Mouse (Mus musculus): Measurements from ENCODE around the gene Kif27. TPM values are rescaled to one million over a fixed set of nuclear protein-coding genes. Genes with fewer than 3 reads are reported as not detected.

Kif27 gene
- total and polyA plus RNA-seq, 3 experiments: 0.05 TPM; not detected in 2

DNA sequence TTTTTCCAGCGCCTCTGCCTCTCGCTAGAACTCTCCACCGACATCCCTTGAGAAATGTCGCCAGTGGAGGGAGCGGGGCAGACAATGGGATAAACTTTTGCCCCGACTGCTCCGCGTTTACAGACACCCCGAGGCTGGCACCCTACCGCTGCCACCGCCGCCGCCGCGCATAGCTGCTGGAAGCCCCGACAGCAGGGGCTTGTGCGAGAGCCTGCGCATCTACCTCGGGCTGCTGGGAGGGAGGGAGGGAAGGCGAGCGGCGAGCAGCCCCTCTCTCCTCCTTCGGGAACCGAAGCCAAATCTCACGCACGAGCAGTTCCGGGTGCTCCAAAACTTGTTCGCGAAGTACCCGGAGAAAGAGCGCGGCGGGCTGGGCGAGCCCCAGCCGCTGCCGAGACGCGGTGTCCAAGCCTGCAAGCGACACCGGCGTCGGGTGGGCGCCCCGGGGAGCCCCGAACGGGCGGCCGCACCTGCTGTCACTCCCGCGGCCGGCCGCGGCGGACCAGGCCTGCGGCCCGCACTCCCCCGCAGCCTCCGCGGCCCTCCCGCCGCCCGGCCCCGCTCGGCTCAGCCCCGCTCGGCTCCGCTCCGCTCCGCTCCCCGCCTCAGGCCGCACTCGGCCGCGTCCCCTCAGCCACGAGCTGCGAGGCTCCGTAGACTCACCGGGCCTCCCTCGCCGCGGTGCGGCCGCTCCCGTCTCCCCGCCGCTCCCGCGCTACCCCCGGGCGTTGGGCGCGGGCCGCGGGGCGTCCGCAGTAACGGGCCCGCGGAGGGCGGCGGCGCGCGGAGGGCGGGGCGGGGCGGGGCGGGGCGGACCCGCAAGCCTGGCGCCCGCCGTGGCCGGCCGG lies 85.3 kb downstream of the Kif27 start:
- Histone ChIP-seq H3K9me3 (replicated peaks) (peaks cover 8% of the 10 kb centered on the region), H3K36me3 (replicated peaks) (no peaks in the 10 kb centered on the region), H3K27me3 (ENCODE audit: insufficient read depth, low read length) (peaks cover 42% of the 10 kb centered on the region), H3K4me3 (ENCODE audit: low read depth, low read length) (peak overlapping the region; percentile 75), H3K4me1 (ENCODE audit: insufficient read depth, low read depth, low read length) (peaks cover 12% of the 10 kb centered on the region)
- ATAC-seq (ENCODE audit: extremely low read depth, insufficient number of reproducible peaks, low FRiP score, poor library complexity, severe bottlenecking): no peak
- DNase-seq (ENCODE audit: low spot score): peak; percentile 16
- no peak for TF ChIP-seq GATA1 (IDR thresholded peaks at IDR 0.05; ENCODE audit: borderline replicate concordance, low read length)
- TF ChIP-seq POLR2AphosphoS5 (IDR thresholded peaks at IDR 0.05; ENCODE audit: insufficient replicate concordance, low read depth, low read length): no peak
- TF ChIP-seq GATA2 (IDR thresholded peaks at IDR 0.05; ENCODE audit: borderline replicate concordance, low read depth, low read length): no peak
- no peak for TF ChIP-seq CTCF (IDR thresholded peaks at IDR 0.05; ENCODE audit: low read depth, low read length)
- TF ChIP-seq TAL1 (conservative IDR thresholded peaks at IDR 0.05; ENCODE audit: low read depth, low read length): no peak

DNA sequence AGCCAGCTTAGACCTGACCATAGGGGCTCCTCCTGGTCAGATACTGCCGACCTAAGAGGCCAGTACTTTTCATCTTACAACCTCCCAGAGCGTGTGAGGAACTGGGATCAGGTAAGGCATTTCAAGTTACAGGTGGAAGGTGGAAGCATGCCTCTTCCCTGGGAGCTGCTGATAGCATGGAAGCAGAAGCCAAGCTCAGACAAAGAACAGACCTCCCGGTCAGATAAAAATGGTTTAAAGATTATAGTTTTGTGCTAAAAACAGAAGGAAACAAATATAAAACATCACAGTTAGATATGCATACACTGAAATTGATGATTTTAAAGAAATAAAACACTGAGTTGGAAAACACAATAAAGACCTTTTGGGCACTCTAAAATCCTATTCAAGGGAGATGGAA lies 92.1 kb downstream of the Kif27 start:
- ATAC-seq (ENCODE audit: extremely low read depth, insufficient number of reproducible peaks, low FRiP score, poor library complexity, severe bottlenecking): no peak
- peaks cover 12% of the 10 kb centered on the region for H3K27me3 ChIP-seq (ENCODE audit: insufficient read depth, low read length)
- H3K4me1 ChIP-seq (ENCODE audit: insufficient read depth, low read depth, low read length): 0 out of 2 replicates have a peak, but pooled peaks cover 2% of the 10 kb centered on the region
- H3K36me3 ChIP-seq (replicated peaks): peaks cover 9% of the 10 kb centered on the region
- no peak overlapping the region for H3K4me3 ChIP-seq (ENCODE audit: low read depth, low read length)
- DNase-seq (ENCODE audit: low spot score): no peak
- TF ChIP-seq CTCF (IDR thresholded peaks at IDR 0.05; ENCODE audit: low read depth, low read length) (no peak), POLR2AphosphoS5 (IDR thresholded peaks at IDR 0.05; ENCODE audit: insufficient replicate concordance, low read depth, low read length) (no peak), GATA1 (IDR thresholded peaks at IDR 0.05; ENCODE audit: borderline replicate concordance, low read length) (no peak), GATA2 (IDR thresholded peaks at IDR 0.05; ENCODE audit: borderline replicate concordance, low read depth, low read length) (no peak), TAL1 (conservative IDR thresholded peaks at IDR 0.05; ENCODE audit: low read depth, low read length) (no peak)
- H3K9me3 ChIP-seq (replicated peaks): no peaks in the 10 kb centered on the region

DNA sequence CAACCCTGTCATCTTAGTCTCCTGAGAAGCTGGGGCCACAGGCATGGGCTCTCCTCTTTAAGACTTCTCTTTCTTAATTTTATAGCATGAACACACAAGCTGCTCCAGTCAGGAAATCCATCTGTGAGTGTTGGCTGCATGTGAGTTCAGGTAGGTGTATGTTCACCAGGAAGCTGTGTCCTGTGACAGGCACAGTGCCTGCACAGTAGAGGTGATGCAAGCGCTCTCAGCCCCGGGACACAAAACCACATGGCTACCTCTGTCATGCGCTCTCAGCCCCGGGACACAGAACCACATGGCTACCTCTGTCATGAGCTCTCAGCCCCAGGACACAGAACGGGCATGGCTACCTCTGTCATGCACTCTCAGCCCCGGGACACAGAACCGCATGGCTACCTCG lies 95.4 kb downstream of the Kif27 start:
- ATAC-seq (ENCODE audit: extremely low read depth, insufficient number of reproducible peaks, low FRiP score, poor library complexity, severe bottlenecking) (no peak), DNase-seq (ENCODE audit: low spot score) (no peak)
- Histone ChIP-seq H3K27me3 (ENCODE audit: insufficient read depth, low read length) (peaks cover 6% of the 10 kb centered on the region; the same call in 1 of the 2 replicates), H3K4me1 (ENCODE audit: insufficient read depth, low read depth, low read length) (0 out of 2 replicates have a peak, but pooled peaks cover 2% of the 10 kb centered on the region), H3K36me3 (replicated peaks) (peaks cover 18% of the 10 kb centered on the region), H3K9me3 (replicated peaks) (no peaks in the 10 kb centered on the region), H3K4me3 (ENCODE audit: low read depth, low read length) (no peak overlapping the region)
- TF ChIP-seq POLR2AphosphoS5 (IDR thresholded peaks at IDR 0.05; ENCODE audit: insufficient replicate concordance, low read depth, low read length) (no peak), GATA2 (IDR thresholded peaks at IDR 0.05; ENCODE audit: borderline replicate concordance, low read depth, low read length) (no peak), GATA1 (IDR thresholded peaks at IDR 0.05; ENCODE audit: borderline replicate concordance, low read length) (no peak), TAL1 (conservative IDR thresholded peaks at IDR 0.05; ENCODE audit: low read depth, low read length) (no peak), CTCF (IDR thresholded peaks at IDR 0.05; ENCODE audit: low read depth, low read length) (no peak)

DNA sequence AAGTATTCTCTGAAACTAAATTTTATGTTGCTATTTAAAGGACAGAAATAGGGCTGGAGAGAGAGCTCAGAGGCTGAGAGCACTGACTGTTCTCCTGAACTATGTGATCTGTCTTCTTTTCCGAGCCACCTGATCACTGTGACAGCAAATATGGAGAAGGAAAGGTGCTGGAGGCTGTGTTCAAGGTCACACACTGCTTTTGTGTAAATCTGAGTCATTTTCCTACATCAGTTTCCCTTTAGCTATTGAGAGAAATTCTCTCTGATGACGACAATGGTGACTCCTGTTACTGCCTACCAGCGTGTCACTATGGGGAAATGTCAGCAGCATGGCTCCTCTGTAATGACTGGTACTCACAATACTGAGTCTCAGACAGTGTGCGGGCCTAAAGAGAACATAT lies 97.2 kb downstream of the Kif27 start:
- no peak for DNase-seq (ENCODE audit: low spot score)
- peaks cover 6% of the 10 kb centered on the region; the same call in 1 of the 2 replicates for H3K27me3 ChIP-seq (ENCODE audit: insufficient read depth, low read length)
- H3K9me3 ChIP-seq (replicated peaks): no peaks in the 10 kb centered on the region
- peaks cover 18% of the 10 kb centered on the region for H3K36me3 ChIP-seq (replicated peaks)
- no peak overlapping the region for H3K4me3 ChIP-seq (ENCODE audit: low read depth, low read length)
- ATAC-seq (ENCODE audit: extremely low read depth, insufficient number of reproducible peaks, low FRiP score, poor library complexity, severe bottlenecking): no peak; the same call in 1 of the 2 replicates
- 0 out of 2 replicates have a peak, but pooled peaks cover 2% of the 10 kb centered on the region for H3K4me1 ChIP-seq (ENCODE audit: insufficient read depth, low read depth, low read length)
- no peak for TF ChIP-seq TAL1 (conservative IDR thresholded peaks at IDR 0.05; ENCODE audit: low read depth, low read length)
- no peak for TF ChIP-seq GATA2 (IDR thresholded peaks at IDR 0.05; ENCODE audit: borderline replicate concordance, low read depth, low read length)
- no peak for TF ChIP-seq GATA1 (IDR thresholded peaks at IDR 0.05; ENCODE audit: borderline replicate concordance, low read length)
- TF ChIP-seq CTCF (IDR thresholded peaks at IDR 0.05; ENCODE audit: low read depth, low read length): no peak
- no peak for TF ChIP-seq POLR2AphosphoS5 (IDR thresholded peaks at IDR 0.05; ENCODE audit: insufficient replicate concordance, low read depth, low read length)

DNA sequence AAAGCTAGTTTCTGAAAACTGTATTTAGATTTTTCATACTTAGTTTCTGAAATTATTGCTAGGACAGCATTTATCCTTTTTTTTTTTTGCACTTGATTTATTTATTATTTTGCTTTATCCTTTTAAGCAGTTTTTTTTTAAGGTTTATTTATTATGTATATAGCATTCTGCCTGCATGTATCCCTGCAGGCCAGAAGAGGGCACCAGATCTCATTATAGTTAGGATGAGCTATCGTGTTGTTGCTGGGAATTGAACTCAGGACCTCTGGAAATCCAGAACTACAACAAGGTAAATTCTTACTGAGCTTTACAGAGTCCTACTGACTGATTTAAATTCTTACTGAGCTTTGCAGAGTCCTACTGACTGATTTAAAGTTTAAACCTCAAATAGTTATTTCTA lies 105.7 kb downstream of the Kif27 start:
- Histone ChIP-seq H3K4me1 (ENCODE audit: insufficient read depth, low read depth, low read length) (no peaks in the 10 kb centered on the region), H3K27me3 (ENCODE audit: insufficient read depth, low read length) (peaks cover 4% of the 10 kb centered on the region; the same call in 1 of the 2 replicates), H3K4me3 (ENCODE audit: low read depth, low read length) (no peak overlapping the region), H3K36me3 (replicated peaks) (peaks cover 10% of the 10 kb centered on the region), H3K9me3 (replicated peaks) (no peaks in the 10 kb centered on the region)
- TF ChIP-seq GATA2 (IDR thresholded peaks at IDR 0.05; ENCODE audit: borderline replicate concordance, low read depth, low read length) (no peak), TAL1 (conservative IDR thresholded peaks at IDR 0.05; ENCODE audit: low read depth, low read length) (no peak), GATA1 (IDR thresholded peaks at IDR 0.05; ENCODE audit: borderline replicate concordance, low read length) (no peak), POLR2AphosphoS5 (IDR thresholded peaks at IDR 0.05; ENCODE audit: insufficient replicate concordance, low read depth, low read length) (no peak), CTCF (IDR thresholded peaks at IDR 0.05; ENCODE audit: low read depth, low read length) (no peak)
- DNase-seq (ENCODE audit: low spot score) (no peak), ATAC-seq (ENCODE audit: extremely low read depth, insufficient number of reproducible peaks, low FRiP score, poor library complexity, severe bottlenecking) (no peak)

DNA sequence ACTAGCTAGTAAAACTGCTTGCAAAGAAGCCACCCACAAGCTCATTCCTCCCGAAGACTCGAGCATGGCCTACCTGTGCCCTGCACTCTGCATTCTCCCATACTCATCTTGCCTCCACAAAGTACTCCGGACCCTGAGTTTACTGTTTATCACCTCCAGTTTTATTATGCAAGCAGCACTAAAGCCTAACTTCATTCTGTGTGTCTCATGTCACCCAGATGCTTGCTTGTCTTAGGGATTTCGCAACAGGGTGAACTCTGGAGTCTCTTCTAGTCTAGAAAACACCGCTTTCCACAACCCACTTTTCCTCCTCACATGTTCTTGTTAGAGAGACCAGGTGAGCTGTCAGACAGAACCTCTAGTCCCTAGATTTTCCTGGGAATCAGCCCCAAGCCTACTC lies 110.0 kb downstream of the Kif27 start:
- TF ChIP-seq GATA2 (IDR thresholded peaks at IDR 0.05; ENCODE audit: borderline replicate concordance, low read depth, low read length) (no peak), CTCF (IDR thresholded peaks at IDR 0.05; ENCODE audit: low read depth, low read length) (no peak), GATA1 (IDR thresholded peaks at IDR 0.05; ENCODE audit: borderline replicate concordance, low read length) (no peak), TAL1 (conservative IDR thresholded peaks at IDR 0.05; ENCODE audit: low read depth, low read length) (no peak), POLR2AphosphoS5 (IDR thresholded peaks at IDR 0.05; ENCODE audit: insufficient replicate concordance, low read depth, low read length) (no peak)
- DNase-seq (ENCODE audit: low spot score): no peak
- Histone ChIP-seq H3K4me1 (ENCODE audit: insufficient read depth, low read depth, low read length) (no peaks in the 10 kb centered on the region), H3K4me3 (ENCODE audit: low read depth, low read length) (no peak overlapping the region), H3K27me3 (ENCODE audit: insufficient read depth, low read length) (no peaks in the 10 kb centered on the region), H3K36me3 (replicated peaks) (peaks cover 8% of the 10 kb centered on the region), H3K9me3 (replicated peaks) (no peaks in the 10 kb centered on the region)
- ATAC-seq (ENCODE audit: extremely low read depth, insufficient number of reproducible peaks, low FRiP score, poor library complexity, severe bottlenecking): no peak

Other genes with a start within 250 kb of the Kif27 start
- not detected in 2 replicates for gene Klhl3, start 245.5 kb downstream of the Kif27 start, total RNA-seq (2014; fragmentation: Nextera tagmentation)
- 0.05 and 0.06 TPM in 2 replicates for gene Klhl3, start 245.5 kb downstream of the Kif27 start, total RNA-seq (2017)
- not detected in 2 replicates for gene Klhl3, start 245.5 kb downstream of the Kif27 start, polyA plus RNA-seq (2012)
- 63.4 and 64.9 TPM in 2 replicates for gene Hnrnpa0, start 230.6 kb downstream of the Kif27 start, total RNA-seq (2014; fragmentation: Nextera tagmentation)
- gene Hnrnpa0, start 230.6 kb downstream of the Kif27 start, total RNA-seq (2017): 73.3 and 78.5 TPM in 2 replicates
- 550 and 843 TPM in 2 replicates for gene Hnrnpa0, start 230.6 kb downstream of the Kif27 start, polyA plus RNA-seq (2012)
- 63.2 and 66.5 TPM in 2 replicates for gene Idnk, start 201.5 kb downstream of the Kif27 start, total RNA-seq (2014; fragmentation: Nextera tagmentation)
- 46.4 and 46.7 TPM in 2 replicates for gene Idnk, start 201.5 kb downstream of the Kif27 start, total RNA-seq (2017)
- 14.8 and 16.2 TPM in 2 replicates for gene Idnk, start 201.5 kb downstream of the Kif27 start, polyA plus RNA-seq (2012)
- 103 and 105 TPM in 2 replicates for gene Ubqln1, start 143.5 kb downstream of the Kif27 start, total RNA-seq (2014; fragmentation: Nextera tagmentation)
- 78.1 and 84.1 TPM in 2 replicates for gene Ubqln1, start 143.5 kb downstream of the Kif27 start, total RNA-seq (2017)
- 81.7 and 84.0 TPM in 2 replicates for gene Ubqln1, start 143.5 kb downstream of the Kif27 start, polyA plus RNA-seq (2012)
- 0.83 and 0.98 TPM in 2 replicates for gene Gkap1, start 83.4 kb downstream of the Kif27 start, total RNA-seq (2014; fragmentation: Nextera tagmentation)
- gene Gkap1, start 83.4 kb downstream of the Kif27 start, total RNA-seq (2017): 20.6 and 29.0 TPM in 2 replicates
- 3.1 and 4.1 TPM in 2 replicates for gene Gkap1, start 83.4 kb downstream of the Kif27 start, polyA plus RNA-seq (2012)
- gene 2210016F16Rik, start 26.1 kb upstream of the Kif27 start, total RNA-seq (2014; fragmentation: Nextera tagmentation): 17.1 and 21.5 TPM in 2 replicates
- 19.3 and 22.8 TPM in 2 replicates for gene 2210016F16Rik, start 26.1 kb upstream of the Kif27 start, total RNA-seq (2017)
- 12.7 and 18.1 TPM in 2 replicates for gene 2210016F16Rik, start 26.1 kb upstream of the Kif27 start, polyA plus RNA-seq (2012)
- gene Rmi1, start 43.1 kb upstream of the Kif27 start, total RNA-seq (2014; fragmentation: Nextera tagmentation): 161 and 170 TPM in 2 replicates
- gene Rmi1, start 43.1 kb upstream of the Kif27 start, total RNA-seq (2017): 74.5 and 95.0 TPM in 2 replicates
- 29.8 and 31.4 TPM in 2 replicates for gene Rmi1, start 43.1 kb upstream of the Kif27 start, polyA plus RNA-seq (2012)
- gene Hnrnpk, start 44.2 kb upstream of the Kif27 start, total RNA-seq (2014; fragmentation: Nextera tagmentation): 1,619 and 1,730 TPM in 2 replicates
- gene Hnrnpk, start 44.2 kb upstream of the Kif27 start, total RNA-seq (2017): 2,025 and 2,332 TPM in 2 replicates
- gene Hnrnpk, start 44.2 kb upstream of the Kif27 start, polyA plus RNA-seq (2012): 837 and 1,008 TPM in 2 replicates